Mouse (Mus musculus) right cerebral cortex, postnatal 10 days (tissue): ENCODE results near the gene Insm1.

ENCODE experiments used
- DNase-seq, 2 experiments: peaks; one replicate each; pipeline ENCODE4 v3.0.0; 2021; ENCODE audit warnings: low spot score in 2 of 2

Gene Insm1

GRCm38 (mm10) chr2:146262215-146262614 lies 40.5 kb downstream of the Insm1 start:
- peak; percentile 40 to 46 for DNase-seq

DNA sequence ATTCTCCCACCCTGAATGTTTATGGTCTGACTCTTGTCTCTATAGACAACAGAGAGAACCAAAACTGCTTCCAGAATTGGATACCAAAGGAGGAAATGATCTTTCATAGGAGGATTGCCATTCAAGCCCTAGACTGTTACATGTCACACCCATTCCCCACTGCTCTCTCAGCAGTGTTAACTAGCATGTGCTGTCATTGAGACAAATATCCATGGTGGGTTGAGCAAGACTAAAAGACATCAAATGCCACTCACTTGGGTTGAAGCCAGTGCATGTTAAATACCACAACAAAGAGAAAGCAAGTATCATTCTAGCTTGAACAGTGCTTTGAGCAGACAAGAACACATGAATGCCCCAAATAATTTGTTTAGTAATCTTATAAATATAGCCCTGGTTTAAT lies 41.2 kb downstream of the Insm1 start:
- no peak for DNase-seq

DNA sequence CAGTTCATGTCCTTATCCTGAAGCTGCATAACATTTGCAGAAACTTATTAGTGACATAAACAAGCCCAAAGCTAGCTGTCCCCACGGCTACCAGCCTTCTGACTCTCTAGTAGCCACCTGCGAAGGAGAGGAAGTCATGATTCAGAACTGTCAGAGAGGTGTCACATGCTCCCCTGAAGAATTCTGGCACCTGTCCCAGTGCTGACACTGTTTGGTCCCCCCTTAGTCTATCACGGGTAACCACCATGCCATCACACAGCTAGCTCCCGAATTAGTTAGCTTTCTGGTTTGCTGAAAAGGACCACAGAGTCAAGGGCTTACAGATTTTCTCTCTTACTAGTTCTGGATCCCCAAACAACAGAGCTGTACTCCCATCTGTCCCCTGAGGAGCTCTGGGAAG lies 43.3 kb downstream of the Insm1 start:
- no peak for DNase-seq

DNA sequence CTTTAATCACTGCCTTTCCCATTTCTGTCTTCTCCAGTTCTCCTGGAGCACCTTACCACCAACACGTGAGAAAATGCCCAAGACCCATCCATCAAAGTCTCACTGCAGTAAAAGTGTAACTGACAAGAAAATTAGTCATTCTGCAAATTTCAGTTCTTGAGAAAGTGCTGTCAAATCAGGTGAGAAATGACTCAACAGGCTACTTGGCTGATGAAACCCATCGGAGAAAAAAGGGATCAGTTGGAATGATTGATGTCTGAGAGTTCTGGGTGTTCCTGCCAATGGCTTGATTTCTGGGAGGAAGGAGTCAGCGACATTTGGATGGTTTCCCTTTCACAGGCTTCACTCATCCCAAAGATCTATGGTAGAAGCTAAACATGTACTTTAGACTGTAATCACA lies 44.8 kb downstream of the Insm1 start:
- DNase-seq: no peak
